Mouse (Mus musculus) olfactory bulb, adult 2 months (tissue): ENCODE measurements around the gene Eif6. TPM values are rescaled to one million over a fixed set of nuclear protein-coding genes. Genes with fewer than 3 reads are reported as not detected.
A peak's percentile ranks its signal among the peaks of the same experiment; 100 is the strongest.

ENCODE experiments used
- H3K27ac ChIP-seq: fragments of 200-500 bp; 2 replicates; pipeline ENCODE4 v1.5.1; 2012; ENCODE audit warnings: low read depth, low read length; ENCODE audit not compliant: insufficient read depth
- H3K4me1 ChIP-seq: fragments of 200-500 bp; 2 replicates; pipeline ENCODE4 v1.6.1; 2012; ENCODE audit warnings: low read length; ENCODE audit not compliant: control insufficient read depth, insufficient read depth
- H3K4me3 ChIP-seq: fragments of 200-500 bp; 2 replicates; pipeline ENCODE4 v1.5.1; 2012; ENCODE audit warnings: mild to moderate bottlenecking, low read depth, low read length, moderate library complexity; ENCODE audit not compliant: insufficient read depth
- CTCF ChIP-seq: fragments of 200-500 bp; IDR thresholded peaks from 2 replicates; pipeline ENCODE4 v1.5.1; 2012; ENCODE audit warnings: low read depth, mild to moderate bottlenecking, low read length, moderate library complexity; ENCODE audit not compliant: insufficient read depth
- POLR2A ChIP-seq: fragments of 200-500 bp; IDR thresholded peaks from 2 replicates; pipeline ENCODE4 v1.6.1; 2012; ENCODE audit warnings: mild to moderate bottlenecking, low read depth, low read length, moderate library complexity; ENCODE audit not compliant: insufficient read depth
- WGBS: fragments of 180-500 bp; shearing (Covaris S2); methylation state at CpG from one replicate; pipeline ENCODE4 v1.1.7; 2018; 5-methylcytosine and 5-hydroxymethylcytosine counted together
- polyA plus RNA-seq: library from polyadenylated mRNA; stranded (reverse); fragments of >200 nt; gene quantifications from 2 replicates; pipeline ENCODE4 v1.2.4, GENCODE M21; 2012; ENCODE audit warnings: low replicate concordance; ENCODE audit not compliant: missing spikeins, insufficient read depth, insufficient read length

Gene Eif6
- polyA plus RNA-seq, 1 experiment, result not detected

GRCm38 (mm10) chr2:155778004-155778403 is 48.7 kb downstream of the Eif6 start:
- no peak for TF ChIP-seq CTCF
- TF ChIP-seq POLR2A, result no peak
- WGBS, result 51% methylated on average over 6 of the region's 6 CpGs
- Histone ChIP-seq H3K27ac (no peak overlapping the region), H3K4me3 (no peak overlapping the region), H3K4me1 (peaks cover 18% of the 10 kb centered on the region)

- TF ChIP-seq CTCF, result no peak
- TF ChIP-seq POLR2A, result no peak
- Histone ChIP-seq H3K4me1 (peaks cover 18% of the 10 kb centered on the region), H3K4me3 (no peak overlapping the region), H3K27ac (no peak overlapping the region)
- 76% methylated on average over 4 of the region's 4 CpGs for whole genome bisulfite sequencing
Observed at GRCm38 (mm10) chr2:155777688-155777985, 49.1 kb downstream of the Eif6 start.

- H3K4me3 ChIP-seq, result no peak overlapping the region
- H3K27ac ChIP-seq, result no peak overlapping the region
- peaks cover 18% of the 10 kb centered on the region for H3K4me1 ChIP-seq
- no peak for TF ChIP-seq POLR2A
- WGBS, result 59% methylated on average over 10 of the region's 10 CpGs
Observed at GRCm38 (mm10) chr2:155776824-155777687, 49.7 kb downstream of the Eif6 start.

GRCm38 (mm10) chr2:155775685-155776263 is 51.0 kb downstream of the Eif6 start:
- peaks cover 18% of the 10 kb centered on the region for H3K4me1 ChIP-seq
- peak overlapping the region; percentile 82 for H3K4me3 ChIP-seq
- TF ChIP-seq POLR2A (no peak), CTCF (no peak)
- H3K27ac ChIP-seq, result peak overlapping the region; percentile 40
- WGBS, result 1% methylated on average over 44 of the region's 44 CpGs

- H3K27ac ChIP-seq, result peak within 1 kb of the TSS; percentile 40
- H3K4me1 ChIP-seq, result peaks cover 17% of the 10 kb centered on the region
- WGBS, result 26% methylated on average over 100 of the region's 100 CpGs
- TF ChIP-seq CTCF (no peak), POLR2A (no peak)
- peak within 1 kb of the TSS; percentile 82 for H3K4me3 ChIP-seq
Observed at GRCm38 (mm10) chr2:155774927-155775684, 51.6 kb downstream of the Eif6 start, which contains the start of gene Mmp24. TSS of gene Mmp24 (plus strand) at chr2:155775342.

GRCm38 (mm10) chr2:155774261-155774926 is 52.3 kb downstream of the Eif6 start:
- TF ChIP-seq CTCF, result no peak
- no peak for TF ChIP-seq POLR2A
- Histone ChIP-seq H3K4me1 (peaks cover 13% of the 10 kb centered on the region), H3K4me3 (peak overlapping the region; percentile 82; the same call in 1 of the 2 replicates), H3K27ac (no peak overlapping the region)
- 43% methylated on average over 11 of the region's 11 CpGs for WGBS

- H3K27ac ChIP-seq, result no peak overlapping the region
- H3K4me1 ChIP-seq, result peaks cover 8% of the 10 kb centered on the region
- no peak overlapping the region for H3K4me3 ChIP-seq
- WGBS, result 77% methylated on average over 4 of the region's 4 CpGs
- TF ChIP-seq CTCF, result no peak
- no peak for TF ChIP-seq POLR2A
Observed at GRCm38 (mm10) chr2:155773664-155774063, 53.1 kb downstream of the Eif6 start.

Other genes with a start within 250 kb of the Eif6 start
- gene Gss, start 234.1 kb downstream of the Eif6 start, polyA plus RNA-seq, result not detected in 2 replicates
- gene Myh7b, start 215.7 kb downstream of the Eif6 start, polyA plus RNA-seq, result not detected in 2 replicates
- 364 TPM in 1 of 2 replicates, not detected in the other for gene Trpc4ap, start 134.5 kb downstream of the Eif6 start, polyA plus RNA-seq
- gene Edem2, start 97.5 kb downstream of the Eif6 start, polyA plus RNA-seq, result not detected in 2 replicates
- not detected in 2 replicates for gene Gm17581, start 91.1 kb downstream of the Eif6 start, polyA plus RNA-seq
- gene Procr, start 75.8 kb downstream of the Eif6 start, polyA plus RNA-seq, result not detected in 2 replicates
- not detected in 2 replicates for gene Mmp24, start 51.6 kb downstream of the Eif6 start, polyA plus RNA-seq
- gene BC029722, start 7.5 kb downstream of the Eif6 start, polyA plus RNA-seq, result not detected in 2 replicates
- not detected in 2 replicates for gene Fam83c, start 7.9 kb upstream of the Eif6 start, polyA plus RNA-seq
- gene Uqcc1, start 103.4 kb upstream of the Eif6 start, polyA plus RNA-seq, result 136 TPM in 1 of 2 replicates, not detected in the other
- not detected in 2 replicates for gene Gm15557, start 113.8 kb upstream of the Eif6 start, polyA plus RNA-seq
- gene Gdf5, start 118.4 kb upstream of the Eif6 start, polyA plus RNA-seq, result not detected in 2 replicates
- not detected in 2 replicates for gene Cep250, start 129.5 kb upstream of the Eif6 start, polyA plus RNA-seq
- gene 6430550D23Rik, start 181.1 kb upstream of the Eif6 start, polyA plus RNA-seq, result not detected in 2 replicates
- not detected in 2 replicates for gene Ergic3, start 181.1 kb upstream of the Eif6 start, polyA plus RNA-seq
- gene Fer1l4, start 226.0 kb upstream of the Eif6 start, polyA plus RNA-seq, result not detected in 2 replicates
- not detected in 2 replicates for gene Spag4, start 238.2 kb upstream of the Eif6 start, polyA plus RNA-seq